Mouse (Mus musculus) stomach, embryonic 15.5 days (tissue): ENCODE data around the gene Eps15l1. TPM values are rescaled to one million over a fixed set of nuclear protein-coding genes. Genes with fewer than 3 reads are reported as not detected.

Experiments used
- ATAC-seq: fragments of 200-750 bp; cut with Nextera tagmentation; 2 replicates; pipeline ENCODE4 v1.8.0; 2017; ENCODE audit warnings: low read depth, moderate number of reproducible peaks, moderate TSS enrichment; ENCODE audit not compliant: insufficient read depth, low FRiP score
- H3K27ac ChIP-seq: fragments of 300-500 bp; sonication (generic); 2 replicates; pipeline ENCODE4 v1.5.1; 2015; ENCODE audit warnings: mild to moderate bottlenecking, inconsistent platforms
- H3K27me3 ChIP-seq: fragments of 300-500 bp; sonication (generic); replicated peaks from 2 replicates; pipeline ENCODE4 v1.6.1; 2015; ENCODE audit warnings: inconsistent platforms
- H3K36me3 ChIP-seq: fragments of 300-500 bp; sonication (generic); 2 replicates; pipeline ENCODE4 v1.6.1; 2015; ENCODE audit warnings: inconsistent platforms
- H3K4me1 ChIP-seq: fragments of 300-500 bp; sonication (generic); 2 replicates; pipeline ENCODE4 v1.6.1; 2015; ENCODE audit warnings: inconsistent platforms
- H3K4me2 ChIP-seq: fragments of 300-500 bp; sonication (generic); 2 replicates; pipeline ENCODE4 v1.6.1; 2015; ENCODE audit warnings: mild to moderate bottlenecking, inconsistent platforms
- H3K4me3 ChIP-seq: fragments of 300-500 bp; sonication (generic); replicated peaks from 2 replicates; pipeline ENCODE4 v1.5.1; 2015; ENCODE audit warnings: inconsistent platforms
- H3K9ac ChIP-seq: fragments of 300-500 bp; sonication (generic); 2 replicates; pipeline ENCODE4 v1.6.1; 2015; ENCODE audit warnings: inconsistent platforms
- H3K9me3 ChIP-seq: fragments of 300-500 bp; sonication (generic); 2 replicates; pipeline ENCODE4 v1.6.1; 2016; ENCODE audit warnings: inconsistent platforms
- WGBS: fragments of 180-500 bp; shearing (Covaris S2); methylation state at CpG from one replicate; pipeline ENCODE4 v1.1.7; 2015; 5-methylcytosine and 5-hydroxymethylcytosine counted together
- polyA plus RNA-seq: library from polyadenylated mRNA; unstranded; fragments of >200 nt; fragmentation: Nextera tagmentation; extraction: Ambion mirVana; gene quantifications from 2 replicates; pipeline ENCODE4 v1.2.1, GENCODE M21; 2015

Gene Eps15l1
- polyA plus RNA-seq, 1 experiment from 2014 or later, result 45.1 TPM

DNA sequence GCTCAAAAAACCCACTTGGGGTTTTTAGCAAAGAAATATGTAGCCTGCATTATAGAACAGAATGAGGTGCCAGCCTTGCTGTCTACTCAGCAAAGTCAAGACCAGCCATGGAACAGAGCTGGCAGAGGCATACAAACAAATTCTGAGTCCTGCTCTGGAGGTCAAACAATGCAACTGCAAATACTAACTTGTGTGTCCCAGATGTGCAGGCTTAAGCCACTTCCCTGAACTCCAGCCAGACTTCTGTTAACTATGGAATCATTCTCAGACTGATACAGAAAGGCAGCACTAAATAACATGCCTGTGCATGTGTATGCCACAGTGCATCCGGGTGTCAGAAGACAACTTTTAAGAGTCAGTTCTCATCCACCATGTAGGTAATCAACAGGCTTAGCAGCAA is 13.4 kb downstream of the Eps15l1 start:
- H3K36me3 ChIP-seq, result peaks cover 2% of the 10 kb centered on the region; the same call in 1 of the 2 replicates
- H3K4me2 ChIP-seq, result no peak overlapping the region
- no peaks in the 10 kb centered on the region for H3K27me3 ChIP-seq
- peak overlapping the region; percentile 52; the same call in 1 of the 2 replicates for H3K27ac ChIP-seq
- no peak overlapping the region for H3K4me3 ChIP-seq
- H3K9ac ChIP-seq, result no peak overlapping the region
- 80% methylated on average over 1 of the region's 1 CpGs for WGBS
- H3K9me3 ChIP-seq, result no peaks in the 10 kb centered on the region
- H3K4me1 ChIP-seq, result peaks cover 12% of the 10 kb centered on the region; the same call in 1 of the 2 replicates
- no peak for ATAC-seq

DNA sequence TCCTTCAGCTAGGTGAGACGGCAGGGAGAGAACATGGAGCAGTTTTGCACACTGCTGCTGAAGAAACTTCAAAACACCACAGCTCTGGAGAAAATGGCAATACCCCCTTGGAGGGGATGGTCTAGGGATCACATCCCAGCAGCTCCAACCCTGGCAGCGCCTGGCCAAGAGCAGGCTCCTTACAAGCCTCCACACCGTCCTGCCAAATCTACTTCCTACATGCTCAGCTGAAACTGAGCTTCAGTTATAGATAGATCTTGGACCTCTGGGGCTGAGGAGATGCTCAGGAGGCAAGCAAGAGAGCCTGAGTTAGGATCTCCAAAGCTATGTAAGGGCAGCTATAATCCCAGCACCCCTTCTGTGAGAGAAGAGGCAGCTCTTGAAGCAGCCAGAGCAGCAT is 18.3 kb downstream of the Eps15l1 start:
- Histone ChIP-seq H3K27me3 (no peaks in the 10 kb centered on the region), H3K9ac (no peak overlapping the region), H3K4me2 (no peak overlapping the region), H3K4me1 (peaks cover 2% of the 10 kb centered on the region; the same call in 1 of the 2 replicates), H3K36me3 (peaks cover 4% of the 10 kb centered on the region), H3K9me3 (no peaks in the 10 kb centered on the region), H3K4me3 (no peak overlapping the region), H3K27ac (no peak overlapping the region)
- WGBS, result 94% methylated on average over 3 of the region's 3 CpGs
- no peak for ATAC-seq

DNA sequence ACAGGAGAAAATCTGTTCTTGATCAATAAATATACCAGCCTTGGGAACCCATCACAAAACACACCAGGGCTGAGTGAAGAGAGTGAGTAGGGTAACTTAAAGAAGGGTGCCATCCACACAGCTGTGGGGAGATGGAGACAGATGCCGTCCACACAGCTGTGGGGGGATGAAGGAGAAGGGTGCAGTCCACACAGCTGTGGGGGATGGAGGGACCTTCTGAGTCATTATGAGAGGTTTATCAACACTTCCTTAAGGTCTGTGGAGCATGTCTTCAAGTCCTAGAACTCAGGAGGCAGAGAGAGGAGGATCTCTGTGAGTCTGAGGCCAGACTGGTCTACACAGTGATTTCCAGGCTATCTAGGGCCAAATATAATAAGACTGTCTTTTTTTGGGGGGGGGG is 19.9 kb downstream of the Eps15l1 start:
- WGBS, result 76% methylated on average over 1 of the region's 1 CpGs

DNA sequence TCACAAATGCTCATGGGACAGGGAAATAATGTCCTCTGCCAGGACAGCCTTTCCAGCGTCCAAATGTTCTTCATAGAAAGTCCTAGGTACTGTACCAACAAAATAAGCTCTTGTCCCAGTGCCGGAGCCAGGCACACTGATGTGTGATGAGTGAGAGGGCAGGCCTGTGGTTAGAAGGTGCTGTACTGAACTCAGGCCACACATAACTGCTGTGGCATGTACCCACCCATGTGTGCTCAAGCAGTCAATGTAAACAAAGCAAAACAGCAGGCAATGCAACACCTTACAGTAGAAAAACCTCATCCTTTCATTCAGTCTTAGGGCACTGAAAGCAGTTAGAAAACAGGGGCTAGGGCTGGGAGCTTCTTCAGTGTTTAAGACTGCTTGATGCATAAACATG is 35.5 kb downstream of the Eps15l1 start:
- WGBS, result 86% methylated on average over 2 of the region's 2 CpGs
- H3K36me3 ChIP-seq, result peaks cover 62% of the 10 kb centered on the region

More for the DNA sequence above, 19.9 kb downstream of the Eps15l1 start:
- no peak overlapping the region for H3K27ac ChIP-seq
- peaks cover 4% of the 10 kb centered on the region for H3K36me3 ChIP-seq
- H3K27me3 ChIP-seq, result no peaks in the 10 kb centered on the region
- no peak overlapping the region for H3K4me2 ChIP-seq
- ATAC-seq, result no peak
- H3K4me3 ChIP-seq, result no peak overlapping the region
- H3K4me1 ChIP-seq, result no peaks in the 10 kb centered on the region
- no peaks in the 10 kb centered on the region for H3K9me3 ChIP-seq
- no peak overlapping the region for H3K9ac ChIP-seq

DNA sequence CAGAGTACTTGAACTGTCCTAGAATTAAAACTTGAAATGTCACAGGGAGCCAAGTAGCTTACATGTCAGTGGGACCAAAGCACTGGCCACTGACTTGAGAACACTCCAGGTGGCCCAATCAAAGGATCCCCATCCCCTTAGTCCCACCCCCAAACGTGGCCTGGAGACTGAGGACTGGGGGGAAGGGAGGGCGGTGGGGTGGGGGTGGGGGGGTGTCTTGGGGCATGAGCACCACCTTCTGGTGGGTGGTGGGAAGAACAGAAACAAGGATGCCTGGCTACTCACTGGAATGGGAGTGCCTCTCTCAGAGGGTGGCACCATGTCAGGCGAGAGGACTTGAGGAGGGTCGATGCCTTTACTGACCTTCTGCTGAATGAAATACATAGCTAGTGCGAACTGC is 38.9 kb downstream of the Eps15l1 start:
- Histone ChIP-seq H3K27ac (no peak overlapping the region), H3K27me3 (no peaks in the 10 kb centered on the region), H3K4me3 (no peak overlapping the region), H3K9ac (no peak overlapping the region), H3K36me3 (peaks cover 63% of the 10 kb centered on the region), H3K4me2 (no peak overlapping the region), H3K9me3 (no peaks in the 10 kb centered on the region), H3K4me1 (no peaks in the 10 kb centered on the region)
- ATAC-seq, result no peak
- WGBS, result 58% methylated on average over 5 of the region's 5 CpGs

More for the DNA sequence above, 35.5 kb downstream of the Eps15l1 start:
- H3K4me2 ChIP-seq, result no peak overlapping the region
- H3K27me3 ChIP-seq, result no peaks in the 10 kb centered on the region
- no peak for ATAC-seq
- H3K9ac ChIP-seq, result no peak overlapping the region
- H3K4me3 ChIP-seq, result no peak overlapping the region
- no peak overlapping the region for H3K27ac ChIP-seq
- no peaks in the 10 kb centered on the region for H3K9me3 ChIP-seq
- no peaks in the 10 kb centered on the region for H3K4me1 ChIP-seq

DNA sequence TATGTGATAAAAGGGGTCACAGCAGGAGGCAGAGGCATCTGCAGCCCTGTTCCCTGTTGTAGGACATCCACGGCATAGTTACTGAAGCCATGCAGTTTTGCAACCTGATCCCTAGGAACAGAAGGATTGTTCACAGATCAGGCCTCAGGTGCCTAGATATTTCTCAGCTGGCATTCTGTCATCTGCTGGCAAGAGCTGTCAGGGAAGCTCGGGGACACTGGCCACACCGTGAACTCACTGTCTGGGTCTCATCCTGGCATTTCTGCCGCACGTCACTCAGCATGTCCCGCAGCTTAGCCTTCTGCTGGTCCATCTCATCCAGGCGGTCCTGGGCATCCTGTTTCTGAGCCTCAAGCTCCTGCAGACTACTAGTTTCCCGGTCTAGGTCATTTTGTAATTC is 40.6 kb downstream of the Eps15l1 start:
- H3K9me3 ChIP-seq, result no peaks in the 10 kb centered on the region
- no peaks in the 10 kb centered on the region for H3K27me3 ChIP-seq
- H3K4me2 ChIP-seq, result no peak overlapping the region
- H3K4me1 ChIP-seq, result no peaks in the 10 kb centered on the region
- no peak overlapping the region for H3K27ac ChIP-seq
- H3K9ac ChIP-seq, result no peak overlapping the region
- H3K4me3 ChIP-seq, result no peak overlapping the region
- 91% methylated on average over 8 of the region's 8 CpGs for WGBS
- peaks cover 56% of the 10 kb centered on the region for H3K36me3 ChIP-seq
- ATAC-seq, result no peak

DNA sequence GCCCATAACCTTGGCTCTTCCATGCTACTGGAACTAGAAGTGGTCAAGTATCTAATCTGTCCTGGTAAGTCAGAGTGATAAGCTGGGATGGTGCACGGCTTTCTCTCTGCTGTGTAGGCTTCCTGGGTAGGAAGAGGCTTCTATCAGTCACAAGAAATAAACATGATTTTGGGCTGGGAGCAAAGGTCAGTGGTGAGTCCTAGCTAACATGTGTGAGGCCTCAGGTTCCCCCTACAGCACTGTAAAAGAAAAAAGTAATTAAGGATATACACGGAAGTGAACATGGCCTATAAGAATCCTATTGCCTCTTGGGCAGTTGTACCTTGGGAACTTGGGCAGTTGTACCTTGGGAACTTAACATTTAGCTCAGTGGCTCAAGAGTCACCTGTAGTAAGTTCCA is 44.4 kb downstream of the Eps15l1 start:
- Histone ChIP-seq H3K9me3 (no peaks in the 10 kb centered on the region), H3K4me3 (no peak overlapping the region), H3K4me2 (no peak overlapping the region), H3K9ac (no peak overlapping the region), H3K27ac (no peak overlapping the region), H3K36me3 (peaks cover 44% of the 10 kb centered on the region), H3K4me1 (no peaks in the 10 kb centered on the region), H3K27me3 (no peaks in the 10 kb centered on the region)
- ATAC-seq, result no peak
- WGBS, result 86% methylated on average over 2 of the region's 2 CpGs

DNA sequence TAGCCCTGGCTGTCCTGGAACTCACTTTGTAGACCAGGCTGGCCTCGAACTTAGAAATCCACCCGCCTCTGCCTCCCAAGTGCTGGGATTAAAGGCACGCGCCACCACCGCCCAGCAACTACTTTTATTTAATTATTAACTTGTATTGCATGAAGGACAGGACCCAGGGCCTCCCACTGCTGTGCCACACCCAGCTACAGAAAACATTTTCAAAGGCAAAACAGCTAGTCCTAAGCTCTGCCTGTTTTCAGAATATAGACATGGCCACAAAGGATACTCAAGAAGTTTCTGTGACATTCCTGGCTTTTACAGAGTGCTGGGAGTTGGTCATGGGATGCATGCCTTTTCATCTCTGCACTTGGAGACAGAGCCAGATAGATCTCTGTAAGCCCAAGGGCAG is 45.0 kb downstream of the Eps15l1 start:
- Histone ChIP-seq H3K4me2 (no peak overlapping the region), H3K9ac (no peak overlapping the region), H3K36me3 (peaks cover 42% of the 10 kb centered on the region), H3K27me3 (no peaks in the 10 kb centered on the region), H3K9me3 (no peaks in the 10 kb centered on the region), H3K4me3 (no peak overlapping the region), H3K27ac (no peak overlapping the region), H3K4me1 (no peaks in the 10 kb centered on the region)
- ATAC-seq, result no peak
- 88% methylated on average over 5 of the region's 5 CpGs for WGBS

DNA sequence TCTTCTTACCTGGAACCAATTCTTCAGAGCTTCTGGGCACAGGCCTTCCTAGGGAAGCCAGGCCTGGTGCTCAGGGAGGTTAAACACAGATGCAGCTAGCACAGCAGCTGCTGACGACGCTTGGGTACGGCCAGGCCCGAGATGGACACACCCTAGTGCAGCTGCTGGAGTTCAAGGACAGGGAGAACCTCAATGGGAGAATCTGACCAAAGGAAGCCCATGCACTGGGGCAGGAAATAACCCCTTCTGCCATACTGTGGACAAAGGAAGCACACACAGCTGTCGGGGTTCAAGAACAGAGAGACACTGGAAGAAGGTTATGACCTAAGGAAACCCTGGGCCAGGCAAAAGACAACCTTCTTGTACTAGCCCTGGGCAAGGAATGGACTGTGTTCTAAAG is 46.1 kb downstream of the Eps15l1 start:
- Histone ChIP-seq H3K27ac (no peak overlapping the region), H3K36me3 (peaks cover 44% of the 10 kb centered on the region), H3K27me3 (no peaks in the 10 kb centered on the region), H3K4me1 (no peaks in the 10 kb centered on the region), H3K9me3 (no peaks in the 10 kb centered on the region), H3K9ac (no peak overlapping the region), H3K4me3 (no peak overlapping the region), H3K4me2 (no peak overlapping the region)
- WGBS, result 83% methylated on average over 5 of the region's 5 CpGs
- no peak; the same call in 1 of the 2 replicates for ATAC-seq

DNA sequence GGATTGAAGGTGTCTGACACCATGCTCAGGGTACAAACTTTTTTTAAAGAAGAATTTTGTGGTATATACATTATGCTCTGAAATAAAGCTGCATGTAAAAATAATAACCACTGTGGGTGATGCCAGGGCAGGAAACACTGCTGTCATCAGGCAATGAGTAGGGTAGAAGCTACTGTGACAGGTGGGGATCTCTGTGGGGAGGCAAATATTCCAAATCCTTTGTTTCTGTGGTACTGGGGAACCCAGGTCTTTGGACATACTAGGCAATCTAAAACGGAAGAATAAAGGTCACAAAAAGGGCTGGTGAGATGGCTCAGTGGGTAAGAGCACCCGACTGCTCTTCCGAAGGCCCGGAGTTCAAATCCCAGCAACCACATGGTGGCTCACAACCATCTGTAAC is 48.9 kb downstream of the Eps15l1 start:
- no peak overlapping the region for H3K4me2 ChIP-seq
- H3K9me3 ChIP-seq, result no peaks in the 10 kb centered on the region
- no peak overlapping the region for H3K27ac ChIP-seq
- peaks cover 62% of the 10 kb centered on the region for H3K36me3 ChIP-seq
- ATAC-seq, result no peak
- no peak overlapping the region for H3K4me3 ChIP-seq
- 95% methylated on average over 4 of the region's 4 CpGs for WGBS
- H3K9ac ChIP-seq, result no peak overlapping the region
- H3K27me3 ChIP-seq, result no peaks in the 10 kb centered on the region
- H3K4me1 ChIP-seq, result no peaks in the 10 kb centered on the region

DNA sequence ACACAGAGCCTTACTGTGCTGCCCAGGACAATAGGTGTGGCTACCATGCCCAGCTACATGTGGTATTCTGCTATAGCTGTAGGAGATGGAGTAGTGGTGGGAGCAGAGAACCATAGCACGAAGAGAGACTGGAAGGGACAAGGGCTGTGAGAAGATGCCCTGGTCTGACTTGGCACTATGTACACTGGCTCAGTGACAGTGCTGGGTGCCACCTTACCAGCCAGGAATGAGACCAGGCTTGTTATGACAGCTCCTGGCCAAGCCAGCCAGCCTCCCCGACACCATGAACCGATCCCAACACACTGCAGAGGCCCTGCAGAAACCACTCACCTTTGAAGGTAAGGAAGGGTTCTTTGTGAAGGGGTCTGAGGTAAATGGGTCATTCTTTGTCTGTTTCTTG is 49.9 kb downstream of the Eps15l1 start:
- 92% methylated on average over 3 of the region's 3 CpGs for WGBS
- no peak overlapping the region for H3K4me2 ChIP-seq
- ATAC-seq, result no peak
- peaks cover 60% of the 10 kb centered on the region for H3K36me3 ChIP-seq
- H3K9ac ChIP-seq, result no peak overlapping the region
- H3K9me3 ChIP-seq, result no peaks in the 10 kb centered on the region
- H3K27me3 ChIP-seq, result no peaks in the 10 kb centered on the region
- H3K4me3 ChIP-seq, result no peak overlapping the region
- H3K4me1 ChIP-seq, result no peaks in the 10 kb centered on the region
- no peak overlapping the region for H3K27ac ChIP-seq

DNA sequence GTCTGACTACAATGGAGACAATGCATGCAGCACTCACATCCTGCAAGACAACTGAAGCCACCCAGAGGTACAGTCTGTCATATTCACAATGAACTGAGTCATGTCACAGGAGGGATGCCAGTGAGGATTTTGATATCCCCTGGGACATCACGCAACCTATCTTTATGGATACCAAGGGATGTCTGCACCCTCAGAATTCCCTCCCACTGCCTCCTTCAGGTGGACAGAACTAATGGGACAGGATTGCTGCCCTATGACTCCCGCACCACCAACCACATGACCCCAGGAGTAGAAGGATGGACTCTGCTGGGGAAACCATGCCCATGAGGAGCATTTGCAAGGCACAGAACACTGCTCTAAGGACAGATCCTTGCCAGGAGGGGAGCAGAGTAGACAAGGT is 54.8 kb downstream of the Eps15l1 start:
- Histone ChIP-seq H3K9ac (no peak overlapping the region), H3K27me3 (no peaks in the 10 kb centered on the region), H3K36me3 (peaks cover 48% of the 10 kb centered on the region), H3K4me1 (no peaks in the 10 kb centered on the region), H3K9me3 (no peaks in the 10 kb centered on the region), H3K4me3 (no peak overlapping the region), H3K27ac (no peak overlapping the region), H3K4me2 (no peak overlapping the region)
- ATAC-seq, result no peak
- 90% methylated on average over 2 of the region's 2 CpGs for WGBS

DNA sequence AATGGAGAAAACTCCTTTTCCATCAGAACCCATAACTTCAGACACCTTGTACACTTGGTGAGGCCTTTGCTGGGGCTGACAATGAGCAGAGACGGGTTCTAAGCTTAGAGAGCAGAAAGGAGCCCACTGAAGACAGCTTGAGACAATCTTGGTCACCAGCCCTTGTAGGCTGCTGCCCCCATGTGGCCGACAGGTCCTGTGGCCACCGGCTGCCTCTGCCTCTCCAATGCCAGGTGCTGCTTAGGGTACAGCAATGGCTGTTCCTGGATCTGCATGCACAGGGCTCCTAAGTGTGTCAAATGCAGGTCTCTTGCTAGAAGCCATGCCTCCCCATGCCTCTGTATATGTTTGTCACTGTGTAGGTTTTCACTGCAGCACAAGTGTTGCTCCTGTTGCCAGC is 55.4 kb downstream of the Eps15l1 start:
- 24% methylated on average over 3 of the region's 3 CpGs for WGBS
- H3K4me2 ChIP-seq, result no peak overlapping the region
- no peaks in the 10 kb centered on the region for H3K27me3 ChIP-seq
- H3K4me3 ChIP-seq, result no peak overlapping the region
- H3K27ac ChIP-seq, result no peak overlapping the region
- peak; percentile 51; the same call in 1 of the 2 replicates for ATAC-seq
- no peaks in the 10 kb centered on the region for H3K4me1 ChIP-seq
- H3K9ac ChIP-seq, result no peak overlapping the region
- no peaks in the 10 kb centered on the region for H3K9me3 ChIP-seq
- H3K36me3 ChIP-seq, result peaks cover 44% of the 10 kb centered on the region
